15 mouse cellular contexts compared by ENCODE assay signal in the genomic region with DNA sequence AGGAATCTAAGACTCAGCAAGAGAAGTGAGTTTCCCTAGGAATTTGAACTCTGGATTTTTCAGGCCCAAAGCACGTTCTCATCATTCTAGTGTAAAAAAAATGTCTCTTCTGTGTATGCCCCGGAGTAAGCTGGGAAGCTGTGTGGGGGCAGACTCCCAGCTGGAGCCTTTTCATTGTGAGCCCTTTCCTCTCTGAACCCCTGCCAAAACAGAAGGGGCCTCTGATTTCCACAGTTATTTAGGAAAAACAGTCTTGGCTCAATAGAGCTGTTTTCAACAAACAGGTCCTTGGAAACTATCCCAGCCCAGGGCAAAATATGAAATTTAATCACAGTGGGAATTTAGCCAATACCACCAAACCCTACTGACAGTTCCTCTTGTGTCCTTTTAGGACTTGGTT.
DNase-seq lines count a peak whose midpoint lies in the region; ATAC-seq and TF ChIP-seq lines count a peak whose summit lies in the region.
"Had no signal": no experiment of that assay in that cellular context is flagged by ENCODE, and none has a peak within 500 bp of the region (broad histone marks: within the 10 kb centered on the region; RNA-seq: fewer than 3 reads in every experiment).

No protein-coding gene starts in this region.

- H3K36me3 ChIP-seq in hindbrain, embryonic 13.5 days: no peaks in the 10 kb centered on the region
- H3K36me3 ChIP-seq in hindbrain, embryonic 10.5 days: no peaks in the 10 kb centered on the region
- H3K36me3 ChIP-seq in hindbrain, embryonic 14.5 days (replicated peaks; ENCODE audit: control insufficient read depth, insufficient read depth): no peaks in the 10 kb centered on the region
- H3K36me3 ChIP-seq in midbrain, postnatal 0 days (ENCODE audit: insufficient read depth, low read length): no peaks in the 10 kb centered on the region
- no peaks in the 10 kb centered on the region for H3K36me3 ChIP-seq in thymus, adult 2 months (ENCODE audit: control insufficient read depth, insufficient read depth, low read length)
- H3K36me3 ChIP-seq: G1E; heart, embryonic 13.5 days; limb, embryonic 12.5 days had no signal

- DNase-seq in hindbrain, embryonic 10.5 days (ENCODE audit: low spot score): no peak
- peak; percentile 5 for DNase-seq in lung, postnatal 10 days
- no peak for DNase-seq in lung, adult 18-20 months
- DNase-seq in hindbrain, embryonic 14.5 days (ENCODE audit: low spot score): peak; percentile 72
- DNase-seq in midbrain, postnatal 0 days (ENCODE audit: low spot score): peak; percentile 68
- DNase-seq in thymus, adult 2 months: no peak
- DNase-seq in kidney, postnatal 25 days: no peak
- DNase-seq: cerebellum, adult 2 months; gastrocnemius, postnatal 36 days; kidney, postnatal 10 days; retina, postnatal 1 day had no signal

- no peak overlapping the region for H3K4me3 ChIP-seq in hindbrain, embryonic 13.5 days
- H3K4me3 ChIP-seq in hindbrain, embryonic 10.5 days: no peak overlapping the region
- H3K4me3 ChIP-seq in hindbrain, embryonic 14.5 days (replicated peaks; ENCODE audit: low read length): no peak overlapping the region
- H3K4me3 ChIP-seq in midbrain, postnatal 0 days (ENCODE audit: low read depth, low read length): no peak overlapping the region
- no peak overlapping the region for H3K4me3 ChIP-seq in thymus, adult 2 months (ENCODE audit: control insufficient read depth, insufficient read depth, low read length)
- H3K4me3 ChIP-seq: heart, embryonic 13.5 days; limb, embryonic 12.5 days had no signal

- TF ChIP-seq CTCF in midbrain, postnatal 0 days (IDR thresholded peaks at IDR 0.05): no peak
- TF ChIP-seq CTCF in thymus, adult 2 months (IDR thresholded peaks at IDR 0.05; ENCODE audit: borderline replicate concordance, control insufficient read depth, extremely low read depth, insufficient read depth, low read length, poor library complexity): no peak

- peak overlapping the region; percentile 58 for H3K27ac ChIP-seq in hindbrain, embryonic 13.5 days
- H3K27ac ChIP-seq in hindbrain, embryonic 10.5 days: no peak overlapping the region
- peak overlapping the region; percentile 44; the same call in 1 of the 2 replicates for H3K27ac ChIP-seq in hindbrain, embryonic 14.5 days
- no peak overlapping the region for H3K27ac ChIP-seq in midbrain, postnatal 0 days (ENCODE audit: low read depth, low read length)
- no peak overlapping the region for H3K27ac ChIP-seq in thymus, adult 2 months (ENCODE audit: control insufficient read depth, insufficient read depth, low read length)
- H3K27ac ChIP-seq: heart, embryonic 13.5 days; limb, embryonic 12.5 days had no signal

- ATAC-seq in hindbrain, embryonic 13.5 days (ENCODE audit: low FRiP score): no peak
- no peak for ATAC-seq in hindbrain, embryonic 14.5 days (ENCODE audit: low FRiP score)
- no peak for ATAC-seq in midbrain, postnatal 0 days (ENCODE audit: low FRiP score)

- peaks cover 23% of the 10 kb centered on the region for H3K4me1 ChIP-seq in hindbrain, embryonic 13.5 days (replicated peaks)
- H3K4me1 ChIP-seq in hindbrain, embryonic 10.5 days (replicated peaks): peaks cover 9% of the 10 kb centered on the region
- peaks cover 7% of the 10 kb centered on the region; the same call in 1 of the 2 replicates for H3K4me1 ChIP-seq in hindbrain, embryonic 14.5 days (replicated peaks; ENCODE audit: control insufficient read depth, insufficient read depth, low read length)
- peaks cover 6% of the 10 kb centered on the region; the same call in 1 of the 2 replicates for H3K4me1 ChIP-seq in midbrain, postnatal 0 days (ENCODE audit: insufficient read depth, low read length)
- H3K4me1 ChIP-seq in thymus, adult 2 months (replicated peaks; ENCODE audit: control insufficient read depth, insufficient read depth, low read length): no peaks in the 10 kb centered on the region
- H3K4me1 ChIP-seq: heart, embryonic 13.5 days; limb, embryonic 12.5 days had no signal

- 0 out of 2 replicates have a peak, but pooled peaks cover 3% of the 10 kb centered on the region for H3K27me3 ChIP-seq in hindbrain, embryonic 13.5 days
- H3K27me3 ChIP-seq in hindbrain, embryonic 10.5 days (ENCODE audit: insufficient read depth, poor library complexity, severe bottlenecking): no peaks in the 10 kb centered on the region
- H3K27me3 ChIP-seq in hindbrain, embryonic 14.5 days (ENCODE audit: control insufficient read depth, insufficient read depth, low read length): no peaks in the 10 kb centered on the region
- H3K27me3 ChIP-seq in midbrain, postnatal 0 days (ENCODE audit: insufficient read depth, low read length): no peaks in the 10 kb centered on the region
- H3K27me3 ChIP-seq in thymus, adult 2 months (ENCODE audit: control insufficient read depth, insufficient read depth, low read length): no peaks in the 10 kb centered on the region
- H3K27me3 ChIP-seq: heart, embryonic 13.5 days; limb, embryonic 12.5 days had no signal

- no peak overlapping the region for H3K9ac ChIP-seq in hindbrain, embryonic 13.5 days
- no peak overlapping the region for H3K9ac ChIP-seq in hindbrain, embryonic 14.5 days
- no peak overlapping the region for H3K9ac ChIP-seq in midbrain, postnatal 0 days (replicated peaks; ENCODE audit: low read length, poor library complexity, severe bottlenecking)
- H3K9ac ChIP-seq: heart, embryonic 13.5 days; limb, embryonic 12.5 days had no signal

- WGBS in hindbrain, embryonic 13.5 days: 25% methylated on average over 2 of the region's 2 CpGs
- 58% methylated on average over 2 of the region's 2 CpGs for WGBS in hindbrain, embryonic 10.5 days
- WGBS in hindbrain, embryonic 14.5 days: 25% methylated on average over 2 of the region's 2 CpGs
- 33% methylated on average over 2 of the region's 2 CpGs for WGBS in midbrain, postnatal 0 days
- WGBS in thymus, adult 2 months: 86% methylated on average over 2 of the region's 2 CpGs

- H3K9me3 ChIP-seq in hindbrain, embryonic 13.5 days: peaks cover 4% of the 10 kb centered on the region; the same call in 1 of the 2 replicates
- peaks cover under 1% of the 10 kb centered on the region; the same call in 1 of the 2 replicates for H3K9me3 ChIP-seq in hindbrain, embryonic 10.5 days
- no peaks in the 10 kb centered on the region for H3K9me3 ChIP-seq in hindbrain, embryonic 14.5 days (ENCODE audit: control insufficient read depth, low read length)
- H3K9me3 ChIP-seq in midbrain, postnatal 0 days (ENCODE audit: low read length): no peaks in the 10 kb centered on the region
- H3K9me3 ChIP-seq: heart, embryonic 13.5 days had no signal

- no peak for TF ChIP-seq POLR2A in thymus, adult 2 months (IDR thresholded peaks at IDR 0.05; ENCODE audit: control insufficient read depth, extremely low read depth, insufficient read depth, low read length, poor library complexity)

- no peak overlapping the region for H3K4me2 ChIP-seq in hindbrain, embryonic 13.5 days
- H3K4me2 ChIP-seq in hindbrain, embryonic 14.5 days (replicated peaks): no peak overlapping the region
- H3K4me2 ChIP-seq in midbrain, postnatal 0 days (ENCODE audit: low read depth, low read length, poor library complexity, severe bottlenecking): no peak overlapping the region
- H3K4me2 ChIP-seq: heart, embryonic 13.5 days; limb, embryonic 12.5 days had no signal

Comparison
In these comparisons a context has a peak if more than half of its experiments do, and no peak if none do; other contexts are left out.
1. H3K27ac ChIP-seq: peak in hindbrain, embryonic 13.5 days (single experiment) and hindbrain, embryonic 14.5 days (single experiment); none in hindbrain, embryonic 10.5 days (single experiment), midbrain, postnatal 0 days (single experiment) and thymus, adult 2 months (single experiment).
2. DNase-seq: peak in lung, postnatal 10 days (single experiment), hindbrain, embryonic 14.5 days (single experiment) and midbrain, postnatal 0 days (single experiment); none in hindbrain, embryonic 10.5 days (single experiment), lung, adult 18-20 months (0 of 2), thymus, adult 2 months (single experiment) and kidney, postnatal 25 days (0 of 2).